Mouse (Mus musculus) midbrain, postnatal 0 days (tissue): Measurements from ENCODE around the gene H2-Ab1. TPM values are rescaled to one million over a fixed set of nuclear protein-coding genes. Genes with fewer than 3 reads are reported as not detected.

ENCODE experiments used
- ATAC-seq: fragments of 200-750 bp; cut with Nextera tagmentation; 2 replicates; pipeline ENCODE4 v1.8.0; 2017; ENCODE audit warnings: moderate number of reproducible peaks, mild to moderate bottlenecking, moderate TSS enrichment, moderate library complexity; ENCODE audit not compliant: low FRiP score
- DNase-seq: peaks from one replicate; pipeline ENCODE4 v3.0.0-alpha.2; 2015; ENCODE audit warnings: low spot score
- H3K27ac ChIP-seq: fragments of 300-500 bp; sonication (generic); 2 replicates; pipeline ENCODE4 v1.5.1; 2014; ENCODE audit warnings: low read depth, mild to moderate bottlenecking, low read length, mixed read lengths
- H3K27me3 ChIP-seq: fragments of 300-500 bp; sonication (generic); 2 replicates; pipeline ENCODE4 v1.6.1; 2014; ENCODE audit warnings: low read length, control low read depth, mixed read lengths; ENCODE audit not compliant: insufficient read depth
- H3K36me3 ChIP-seq: fragments of 300-500 bp; sonication (generic); 2 replicates; pipeline ENCODE4 v1.6.1; 2014; ENCODE audit warnings: low read length, control low read depth, mixed read lengths; ENCODE audit not compliant: insufficient read depth
- H3K4me1 ChIP-seq: fragments of 300-500 bp; sonication (generic); 2 replicates; pipeline ENCODE4 v1.6.1; 2014; ENCODE audit warnings: mild to moderate bottlenecking, control low read depth, antibody characterized with exemption, low read length, mixed read lengths; ENCODE audit not compliant: insufficient read depth
- H3K4me2 ChIP-seq: fragments of 300-500 bp; sonication (generic); 2 replicates; pipeline ENCODE4 v1.6.1; 2014; ENCODE audit warnings: low read depth, mild to moderate bottlenecking, low read length, mixed read lengths; ENCODE audit not compliant: poor library complexity, severe bottlenecking
- H3K4me3 ChIP-seq: fragments of 300-500 bp; sonication (generic); 2 replicates; pipeline ENCODE4 v1.5.1; 2014; ENCODE audit warnings: low read depth, mild to moderate bottlenecking, low read length, moderate library complexity
- H3K9ac ChIP-seq: fragments of 300-500 bp; sonication (generic); replicated peaks from 2 replicates; pipeline ENCODE4 v1.6.1; 2014; ENCODE audit warnings: mild to moderate bottlenecking, low read length, moderate library complexity, mixed read lengths; ENCODE audit not compliant: poor library complexity, severe bottlenecking
- H3K9me3 ChIP-seq: fragments of 300-500 bp; sonication (generic); 2 replicates; pipeline ENCODE4 v1.6.1; 2016; ENCODE audit warnings: low read length, control low read depth
- CTCF ChIP-seq: IDR thresholded peaks from 2 replicates; pipeline ENCODE4 v1.5.1; 2016; ENCODE audit warnings: antibody characterized with exemption, mild to moderate bottlenecking
- WGBS: fragments of 180-500 bp; shearing (Covaris S2); extraction: QIAGEN DNeasy Blood & Tissue Kit; methylation state at CpG from one replicate; pipeline ENCODE4 v1.1.7; 2014; 5-methylcytosine and 5-hydroxymethylcytosine counted together
- polyA plus RNA-seq: library from polyadenylated mRNA; unstranded; fragments of >200 nt; fragmentation: Nextera tagmentation; extraction: Ambion mirVana; gene quantifications from 2 replicates; pipeline ENCODE4 v1.2.1, GENCODE M21; 2015
- total RNA-seq: library from RNA; depleted of rRNA; stranded (reverse); fragments of >200 nt; gene quantifications from 2 replicates; pipeline ENCODE4 v1.2.3, GENCODE M21; 2014; rRNA removed

The H2-Ab1 gene
- total and polyA plus RNA-seq, 2 experiments from 2014 or later, result 1.4 to 1.5 TPM

DNA sequence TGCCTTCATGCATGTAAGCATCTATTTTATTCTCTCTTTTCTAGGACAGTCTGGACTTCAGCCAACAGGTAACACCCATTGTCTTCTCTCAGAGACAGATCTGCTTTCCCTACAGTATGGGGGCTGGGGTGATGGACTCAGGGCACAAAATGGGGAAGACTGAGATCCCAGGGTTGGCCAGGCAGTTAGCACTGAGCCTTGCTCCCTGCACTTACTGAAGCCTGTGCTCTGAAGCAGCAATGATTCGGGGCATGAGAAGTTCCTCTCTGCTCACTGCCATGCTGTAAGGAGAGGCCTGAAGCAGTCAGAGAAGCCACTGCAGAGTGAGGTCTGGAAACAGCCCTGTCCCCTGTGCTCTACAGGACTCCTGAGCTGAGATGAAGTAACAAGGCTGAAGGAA lies 58.0 kb downstream of the H2-Ab1 start:
- H3K27me3 ChIP-seq, result no peaks in the 10 kb centered on the region
- no peaks in the 10 kb centered on the region for H3K9me3 ChIP-seq
- no peak overlapping the region for H3K27ac ChIP-seq
- TF ChIP-seq CTCF, result no peak
- H3K4me3 ChIP-seq, result no peak overlapping the region
- no peak for ATAC-seq
- 78% methylated on average over 1 of the region's 1 CpGs for WGBS
- H3K4me2 ChIP-seq, result no peak overlapping the region
- H3K9ac ChIP-seq, result no peak overlapping the region
- no peaks in the 10 kb centered on the region for H3K36me3 ChIP-seq
- DNase-seq, result no peak
- H3K4me1 ChIP-seq, result no peaks in the 10 kb centered on the region

DNA sequence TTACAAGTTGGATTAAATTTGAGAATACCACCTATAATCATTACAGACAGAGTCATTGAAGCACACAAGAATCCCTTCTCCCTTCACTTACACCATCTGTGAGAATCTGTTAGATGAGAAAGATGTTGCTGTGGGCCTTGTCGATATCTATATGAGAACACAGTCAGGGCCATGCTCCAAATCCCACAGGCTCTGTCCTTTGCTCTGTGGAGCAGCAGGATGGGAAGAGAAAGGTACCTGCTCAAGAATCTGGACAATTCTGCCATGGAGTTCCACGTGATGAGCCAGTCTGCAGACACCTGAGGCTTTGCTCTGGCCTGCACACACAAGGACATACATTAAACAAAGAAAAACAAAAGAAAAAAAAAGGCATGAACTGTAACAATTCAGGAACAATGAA lies 59.2 kb downstream of the H2-Ab1 start:
- WGBS, result 67% methylated on average over 2 of the region's 2 CpGs
- H3K4me1 ChIP-seq, result no peaks in the 10 kb centered on the region
- no peak for TF ChIP-seq CTCF
- no peak overlapping the region for H3K4me2 ChIP-seq
- H3K9ac ChIP-seq, result no peak overlapping the region
- H3K4me3 ChIP-seq, result no peak overlapping the region
- H3K27ac ChIP-seq, result no peak overlapping the region
- ATAC-seq (no peak), DNase-seq (no peak)
- H3K27me3 ChIP-seq, result no peaks in the 10 kb centered on the region
- H3K9me3 ChIP-seq, result no peaks in the 10 kb centered on the region
- no peaks in the 10 kb centered on the region for H3K36me3 ChIP-seq

DNA sequence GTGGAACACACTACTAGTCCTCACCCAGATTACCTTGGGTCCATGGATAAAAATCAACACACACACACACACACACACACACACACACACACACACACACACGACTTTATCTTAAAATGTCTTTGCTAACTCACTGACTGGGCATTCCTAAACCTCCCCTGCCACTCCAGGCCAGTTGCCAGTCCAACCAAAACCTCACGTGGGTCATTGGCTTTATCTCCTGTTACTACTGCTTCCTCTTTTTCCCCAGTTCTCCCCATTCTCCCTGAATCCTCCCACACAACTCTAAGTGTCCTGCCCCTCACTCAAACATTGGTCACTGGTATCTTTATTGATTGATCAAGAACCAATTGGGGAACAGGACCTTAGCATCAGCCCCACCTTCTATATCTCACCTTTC lies 59.8 kb downstream of the H2-Ab1 start:
- Histone ChIP-seq H3K9me3 (no peaks in the 10 kb centered on the region), H3K27me3 (no peaks in the 10 kb centered on the region), H3K4me2 (no peak overlapping the region), H3K4me1 (no peaks in the 10 kb centered on the region), H3K27ac (no peak overlapping the region), H3K36me3 (no peaks in the 10 kb centered on the region), H3K4me3 (no peak overlapping the region), H3K9ac (no peak overlapping the region)
- TF ChIP-seq CTCF, result no peak
- no peak for ATAC-seq
- WGBS, result 43% methylated on average over 2 of the region's 2 CpGs
- DNase-seq, result no peak

Other genes starting within 250 kb of the H2-Ab1 start
- 19.5 and 23.4 TPM in 2 replicates for gene Ring1, start 233.0 kb upstream of the H2-Ab1 start, total RNA-seq
- 17.3 and 19.5 TPM in 2 replicates for gene Ring1, start 233.0 kb upstream of the H2-Ab1 start, polyA plus RNA-seq
- 58.4 and 67.6 TPM in 2 replicates for gene H2-Ke6, start 229.6 kb upstream of the H2-Ab1 start, total RNA-seq
- gene H2-Ke6, start 229.6 kb upstream of the H2-Ab1 start, polyA plus RNA-seq, result 53.6 and 54.7 TPM in 2 replicates
- 170 and 229 TPM in 2 replicates for gene Slc39a7, start 226.0 kb upstream of the H2-Ab1 start, total RNA-seq
- 152 and 156 TPM in 2 replicates for gene Slc39a7, start 226.0 kb upstream of the H2-Ab1 start, polyA plus RNA-seq
- 53.6 and 61.2 TPM in 2 replicates for gene Rxrb, start 225.9 kb upstream of the H2-Ab1 start, total RNA-seq
- gene Rxrb, start 225.9 kb upstream of the H2-Ab1 start, polyA plus RNA-seq, result 52.7 and 53.7 TPM in 2 replicates
- gene Col11a2, start 218.3 kb upstream of the H2-Ab1 start, total RNA-seq, result 17.9 and 24.3 TPM in 2 replicates
- gene Col11a2, start 218.3 kb upstream of the H2-Ab1 start, polyA plus RNA-seq, result 4.1 and 4.6 TPM in 2 replicates
- gene H2-Oa, start 165.3 kb upstream of the H2-Ab1 start, total RNA-seq, result not detected in 2 replicates
- gene H2-Oa, start 165.3 kb upstream of the H2-Ab1 start, polyA plus RNA-seq, result 0.23 TPM in 1 of 2 replicates, not detected in the other
- 23.8 and 39.0 TPM in 2 replicates for gene H2-DMa, start 138.1 kb upstream of the H2-Ab1 start, total RNA-seq
- 24.8 and 26.1 TPM in 2 replicates for gene H2-DMa, start 138.1 kb upstream of the H2-Ab1 start, polyA plus RNA-seq
- gene Brd2, start 135.1 kb upstream of the H2-Ab1 start, total RNA-seq, result 219 and 233 TPM in 2 replicates
- 107 and 124 TPM in 2 replicates for gene Brd2, start 135.1 kb upstream of the H2-Ab1 start, polyA plus RNA-seq
- 0.16 and 0.47 TPM in 2 replicates for gene H2-DMb2, start 114.4 kb upstream of the H2-Ab1 start, total RNA-seq
- 1.4 and 1.6 TPM in 2 replicates for gene H2-DMb2, start 114.4 kb upstream of the H2-Ab1 start, polyA plus RNA-seq
- 0.47 and 4.7 TPM in 2 replicates for gene H2-DMb1, start 104.6 kb upstream of the H2-Ab1 start, total RNA-seq
- 1.6 and 2.3 TPM in 2 replicates for gene H2-DMb1, start 104.6 kb upstream of the H2-Ab1 start, polyA plus RNA-seq
- gene Tap1, start 70.1 kb upstream of the H2-Ab1 start, total RNA-seq, result 7.1 and 16.5 TPM in 2 replicates
- gene Tap1, start 70.1 kb upstream of the H2-Ab1 start, polyA plus RNA-seq, result 7.7 and 8.3 TPM in 2 replicates
- 0.99 and 1.1 TPM in 2 replicates for gene Psmb9, start 69.9 kb upstream of the H2-Ab1 start, total RNA-seq
- gene Psmb9, start 69.9 kb upstream of the H2-Ab1 start, polyA plus RNA-seq, result 2.0 and 3.3 TPM in 2 replicates
- 1.7 and 2.8 TPM in 2 replicates for gene Psmb8, start 60.0 kb upstream of the H2-Ab1 start, total RNA-seq
- 4.2 and 5.3 TPM in 2 replicates for gene Psmb8, start 60.0 kb upstream of the H2-Ab1 start, polyA plus RNA-seq
- gene Tap2, start 54.2 kb upstream of the H2-Ab1 start, total RNA-seq, result 1.8 and 2.0 TPM in 2 replicates
- gene Tap2, start 54.2 kb upstream of the H2-Ab1 start, polyA plus RNA-seq, result 2.9 and 4.2 TPM in 2 replicates
- gene H2-Ob, start 18.8 kb upstream of the H2-Ab1 start, total RNA-seq, result 1.1 and 1.2 TPM in 2 replicates
- gene H2-Ob, start 18.8 kb upstream of the H2-Ab1 start, polyA plus RNA-seq, result 0.31 and 0.55 TPM in 2 replicates
- gene H2-Aa, start 30.1 kb downstream of the H2-Ab1 start, total RNA-seq, result 0.66 TPM in 1 of 2 replicates, not detected in the other
- 0.29 and 0.81 TPM in 2 replicates for gene H2-Aa, start 30.1 kb downstream of the H2-Ab1 start, polyA plus RNA-seq
- 0.88 and 1.7 TPM in 2 replicates for gene H2-Eb1, start 48.2 kb downstream of the H2-Ab1 start, total RNA-seq
- 5.0 and 5.2 TPM in 2 replicates for gene H2-Eb1, start 48.2 kb downstream of the H2-Ab1 start, polyA plus RNA-seq
- gene H2-Eb2, start 68.0 kb downstream of the H2-Ab1 start, total RNA-seq, result 0.22 and 0.33 TPM in 2 replicates
- 0.06 and 0.09 TPM in 2 replicates for gene H2-Eb2, start 68.0 kb downstream of the H2-Ab1 start, polyA plus RNA-seq
- gene Btnl2, start 97.1 kb downstream of the H2-Ab1 start, total RNA-seq, result not detected in 2 replicates
- not detected in 2 replicates for gene Btnl2, start 97.1 kb downstream of the H2-Ab1 start, polyA plus RNA-seq
- not detected in 2 replicates for gene Btnl1, start 119.4 kb downstream of the H2-Ab1 start, total RNA-seq
- gene Btnl1, start 119.4 kb downstream of the H2-Ab1 start, polyA plus RNA-seq, result not detected in 2 replicates
- 2.0 and 9.2 TPM in 2 replicates for gene BC051142, start 141.1 kb downstream of the H2-Ab1 start, total RNA-seq
- 6.7 and 7.8 TPM in 2 replicates for gene BC051142, start 141.1 kb downstream of the H2-Ab1 start, polyA plus RNA-seq
- not detected in 2 replicates for gene Btnl4, start 219.6 kb downstream of the H2-Ab1 start, total RNA-seq
- gene Btnl4, start 219.6 kb downstream of the H2-Ab1 start, polyA plus RNA-seq, result not detected in 2 replicates